Mouse (Mus musculus) heart, embryonic 11.5 days (tissue): ENCODE data around the gene Elovl3. TPM values are rescaled to one million over a fixed set of nuclear protein-coding genes. Genes with fewer than 3 reads are reported as not detected.

Source experiments
- ATAC-seq: fragments of 200-750 bp; cut with Nextera tagmentation; replicated peaks from 2 replicates; pipeline ENCODE4 v1.8.0; 2017; ENCODE audit warnings: moderate library complexity; ENCODE audit not compliant: insufficient number of reproducible peaks, low FRiP score, low TSS enrichment
- H3K27ac ChIP-seq: fragments of 300-500 bp; sonication (generic); 2 replicates; pipeline ENCODE4 v1.5.1; 2014; ENCODE audit warnings: mild to moderate bottlenecking, low read depth, low read length
- H3K27me3 ChIP-seq: fragments of 300-500 bp; sonication (generic); 2 replicates; pipeline ENCODE4 v1.6.1; 2014; ENCODE audit warnings: mild to moderate bottlenecking, low read length, mixed read lengths; ENCODE audit not compliant: control insufficient read depth, insufficient read depth
- H3K36me3 ChIP-seq: fragments of 300-500 bp; sonication (generic); 2 replicates; pipeline ENCODE4 v1.6.1; 2014; ENCODE audit warnings: mild to moderate bottlenecking, low read length, moderate library complexity, mixed read lengths; ENCODE audit not compliant: control insufficient read depth, insufficient read depth
- H3K4me1 ChIP-seq: fragments of 300-500 bp; sonication (generic); 2 replicates; pipeline ENCODE4 v1.6.1; 2014; ENCODE audit warnings: low read length; ENCODE audit not compliant: control insufficient read depth, insufficient read depth
- H3K4me2 ChIP-seq: fragments of 300-500 bp; sonication (generic); 2 replicates; pipeline ENCODE4 v1.6.1; 2014; ENCODE audit warnings: mild to moderate bottlenecking, moderate library complexity
- H3K4me3 ChIP-seq: fragments of 300-500 bp; sonication (generic); 2 replicates; pipeline ENCODE4 v1.5.1; 2014; ENCODE audit warnings: low read depth, low read length
- H3K9ac ChIP-seq: fragments of 300-500 bp; sonication (generic); 2 replicates; pipeline ENCODE4 v1.6.1; 2014; ENCODE audit warnings: mild to moderate bottlenecking, low read depth, low read length, moderate library complexity
- H3K9me3 ChIP-seq: fragments of 300-500 bp; sonication (generic); replicated peaks from 2 replicates; pipeline ENCODE4 v1.6.1; 2016; ENCODE audit warnings: low read length; ENCODE audit not compliant: control insufficient read depth
- WGBS: fragments of 180-500 bp; shearing (Covaris S2); extraction: QIAGEN DNeasy Blood & Tissue Kit; methylation state at CpG from one replicate; pipeline ENCODE4 v1.1.7; 2014; ENCODE audit not compliant: insufficient replicate concordance; 5-methylcytosine and 5-hydroxymethylcytosine counted together
- polyA plus RNA-seq: library from polyadenylated mRNA; unstranded; fragments of >200 nt; fragmentation: Nextera tagmentation; extraction: Ambion mirVana; gene quantifications from 2 replicates; pipeline ENCODE4 v1.2.1, GENCODE M21; 2014

Elovl3 gene
- polyA plus RNA-seq: not detected in 2 replicates

DNA sequence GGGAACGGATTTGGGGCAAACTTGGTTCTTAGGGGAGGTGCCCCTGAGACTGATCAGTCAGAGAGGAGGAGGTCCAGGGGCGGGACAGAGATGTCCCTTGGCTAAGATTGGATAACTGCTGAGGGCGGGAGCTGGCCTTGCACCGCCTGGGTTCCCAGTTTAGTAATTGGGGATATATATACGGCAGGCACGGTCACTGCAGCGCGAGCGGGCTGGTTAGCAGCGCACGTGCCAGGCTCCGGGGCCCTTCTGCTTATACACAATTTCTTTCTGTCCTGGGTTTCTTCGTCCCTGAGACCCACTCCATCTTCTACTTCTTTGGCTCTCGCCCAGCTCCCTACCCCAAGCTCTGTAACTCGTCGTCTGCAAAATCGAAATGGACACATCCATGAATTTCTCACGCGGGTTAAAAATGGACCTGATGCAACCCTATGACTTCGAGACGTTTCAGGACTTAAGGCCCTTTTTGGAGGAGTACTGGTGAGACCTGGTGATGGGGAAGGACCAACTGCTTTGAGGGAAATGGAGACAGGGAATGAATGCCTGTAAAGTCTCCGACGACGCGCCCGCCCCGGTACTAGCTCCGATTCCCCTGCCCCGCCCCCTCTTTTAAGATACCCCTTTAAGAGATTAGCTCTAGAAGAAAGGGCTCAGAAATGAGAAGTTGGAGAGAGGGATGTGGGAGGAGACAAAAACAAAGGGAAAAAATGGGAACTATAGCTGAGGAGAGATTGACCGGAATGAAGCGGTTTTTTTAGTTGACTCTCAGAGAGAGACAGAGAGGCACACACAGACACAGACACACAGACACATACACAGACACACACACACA, at the start of gene Elovl3:
Gene Elovl3 (plus strand): TSS at position 204 of the 832 bp plus-strand sequence.
- WGBS: 4% methylated on average over 31 of the region's 31 CpGs
- Histone ChIP-seq H3K4me2 (peak within 1 kb of the TSS; percentile 60), H3K4me3 (peak within 1 kb of the TSS; percentile 34), H3K9ac (0 out of 2 replicates have a peak within 1 kb of the TSS, but pooled peaks have one; percentile 3), H3K4me1 (peaks cover 10% of the 10 kb centered on the region), H3K27me3 (peaks cover 63% of the 10 kb centered on the region), H3K9me3 (no peaks in the 10 kb centered on the region), H3K36me3 (no peaks in the 10 kb centered on the region), H3K27ac (no peak within 1 kb of the TSS)
- no peak for ATAC-seq

DNA sequence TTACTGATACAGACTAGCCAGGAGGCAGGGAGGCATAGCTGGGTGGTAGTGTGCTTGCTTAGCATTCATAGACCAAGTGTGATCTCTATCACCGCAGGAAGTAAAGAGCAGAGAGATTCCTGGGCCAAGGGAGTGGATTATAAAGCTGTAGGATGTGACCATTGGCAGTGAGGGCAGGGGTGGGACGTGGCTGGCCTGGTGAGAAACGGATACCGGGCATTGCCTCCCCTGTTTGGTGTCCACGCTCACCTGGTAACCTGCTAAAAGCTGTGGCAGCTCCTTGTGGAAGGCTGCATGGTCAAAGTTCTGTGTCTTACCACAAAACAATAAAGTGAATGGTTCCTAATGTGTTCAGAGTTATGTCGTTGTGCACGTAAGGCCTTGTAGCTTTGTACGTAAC, 46.5 kb upstream of the Elovl3 start:
- Histone ChIP-seq H3K4me1 (peaks cover 7% of the 10 kb centered on the region; the same call in 1 of the 2 replicates), H3K9ac (no peak overlapping the region), H3K4me3 (no peak overlapping the region), H3K36me3 (peaks cover 46% of the 10 kb centered on the region), H3K27ac (no peak overlapping the region), H3K4me2 (no peak overlapping the region), H3K9me3 (no peaks in the 10 kb centered on the region), H3K27me3 (no peaks in the 10 kb centered on the region)
- 95% methylated on average over 8 of the region's 8 CpGs for WGBS
- no peak for ATAC-seq

DNA sequence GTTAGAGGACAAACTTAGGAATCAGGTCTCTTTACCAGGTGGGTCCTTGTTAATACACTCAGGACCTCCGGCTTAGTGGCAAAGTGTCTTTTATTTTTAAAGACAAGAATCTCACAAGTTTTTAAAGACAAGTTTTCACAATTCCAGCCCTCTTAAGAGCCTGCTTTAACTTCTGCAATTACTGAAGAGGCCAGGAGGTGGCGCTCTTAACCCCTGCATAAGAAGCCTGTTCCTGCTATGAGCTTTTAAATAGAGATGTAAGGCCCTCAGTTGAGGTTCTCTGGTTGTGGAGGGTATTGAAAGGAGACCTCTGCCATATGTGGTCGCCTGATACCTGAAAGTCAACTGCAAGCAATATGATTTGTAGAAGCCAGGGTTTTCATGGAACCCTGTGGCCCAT, 45.4 kb upstream of the Elovl3 start:
- H3K27me3 ChIP-seq: no peaks in the 10 kb centered on the region

DNA sequence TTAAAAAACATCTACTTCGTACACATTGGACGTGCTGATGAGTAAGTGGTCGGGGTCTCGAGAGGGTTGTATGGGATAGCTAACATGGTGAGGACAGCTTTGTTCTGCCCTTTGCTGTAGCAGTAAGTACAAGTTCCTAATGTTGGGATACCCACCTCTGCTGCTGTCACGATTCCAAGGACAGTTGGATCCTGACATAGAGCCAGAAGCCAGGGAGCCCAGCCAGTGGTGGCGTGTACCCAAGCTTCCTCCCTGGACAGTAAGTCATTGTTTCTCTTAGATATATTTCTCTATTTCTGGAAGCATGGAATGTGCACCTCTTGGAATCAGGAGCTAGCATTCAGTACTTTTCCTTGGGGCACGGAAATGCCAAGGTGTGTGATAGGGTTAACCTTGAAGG, 43.8 kb upstream of the Elovl3 start:
- Histone ChIP-seq H3K4me1 (peaks cover 7% of the 10 kb centered on the region; the same call in 1 of the 2 replicates), H3K4me2 (no peak overlapping the region), H3K9me3 (no peaks in the 10 kb centered on the region), H3K27me3 (no peaks in the 10 kb centered on the region), H3K27ac (no peak overlapping the region), H3K9ac (no peak overlapping the region), H3K36me3 (peaks cover 24% of the 10 kb centered on the region), H3K4me3 (no peak overlapping the region)
- ATAC-seq: no peak
- WGBS: 66% methylated on average over 7 of the region's 7 CpGs

More for the DNA sequence above, 45.4 kb upstream of the Elovl3 start:
- Histone ChIP-seq H3K36me3 (peaks cover 37% of the 10 kb centered on the region), H3K4me2 (no peak overlapping the region), H3K9ac (no peak overlapping the region), H3K9me3 (no peaks in the 10 kb centered on the region), H3K4me3 (no peak overlapping the region), H3K27ac (no peak overlapping the region), H3K4me1 (peaks cover 7% of the 10 kb centered on the region; the same call in 1 of the 2 replicates)
- WGBS: 45% methylated on average over 3 of the region's 3 CpGs
- no peak for ATAC-seq

DNA sequence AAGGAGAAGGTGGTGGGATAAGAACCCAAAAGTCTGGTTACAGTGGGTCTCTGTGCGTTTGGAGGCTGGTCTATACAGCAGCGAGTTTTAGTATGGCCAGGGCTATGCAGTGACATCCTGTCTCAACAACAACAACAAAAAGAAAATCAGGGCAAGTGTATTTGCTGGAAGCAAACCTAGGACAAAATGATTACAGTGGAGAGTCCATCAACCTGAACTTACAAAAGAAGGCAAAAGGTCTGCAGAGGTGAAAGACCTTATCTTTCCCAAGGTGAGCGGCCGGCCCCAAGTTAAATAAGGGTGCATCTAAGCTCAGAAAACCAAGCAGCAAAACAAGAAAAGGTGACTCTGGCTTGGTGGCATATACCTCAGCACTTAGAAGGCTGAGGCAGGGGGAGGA, 40.1 kb upstream of the Elovl3 start:
- 0 out of 2 replicates have a peak, but pooled peaks cover 2% of the 10 kb centered on the region for H3K9me3 ChIP-seq
- H3K4me3 ChIP-seq: no peak overlapping the region
- no peaks in the 10 kb centered on the region for H3K27me3 ChIP-seq
- no peak overlapping the region for H3K9ac ChIP-seq
- no peak overlapping the region for H3K27ac ChIP-seq
- ATAC-seq: no peak
- WGBS: 76% methylated on average over 4 of the region's 4 CpGs
- peaks cover 7% of the 10 kb centered on the region; the same call in 1 of the 2 replicates for H3K4me1 ChIP-seq
- H3K4me2 ChIP-seq: no peak overlapping the region
- no peaks in the 10 kb centered on the region for H3K36me3 ChIP-seq

DNA sequence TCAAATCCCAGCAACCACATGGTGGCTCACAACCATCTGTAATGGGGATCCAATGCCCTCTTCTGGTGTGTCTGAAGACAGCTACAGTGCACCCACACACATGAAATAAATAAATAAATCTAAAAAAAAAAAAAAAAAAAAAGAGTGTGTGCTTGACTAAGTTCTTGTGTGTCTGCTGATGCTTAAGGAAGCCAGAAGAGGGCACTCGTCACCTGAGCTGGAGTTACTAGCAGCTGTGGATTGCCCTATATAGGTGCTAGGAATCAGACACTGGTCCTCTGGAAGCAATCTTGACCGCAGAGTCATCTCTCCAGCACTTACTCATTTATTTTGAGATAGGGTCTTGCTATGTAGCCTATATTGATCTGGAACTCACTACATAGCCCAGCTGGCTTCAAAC, 37.6 kb upstream of the Elovl3 start:
- WGBS: 83% methylated on average over 2 of the region's 2 CpGs
- Histone ChIP-seq H3K9me3 (0 out of 2 replicates have a peak, but pooled peaks cover 2% of the 10 kb centered on the region), H3K27me3 (no peaks in the 10 kb centered on the region), H3K36me3 (no peaks in the 10 kb centered on the region), H3K9ac (no peak overlapping the region), H3K4me2 (no peak overlapping the region), H3K4me3 (no peak overlapping the region), H3K27ac (no peak overlapping the region), H3K4me1 (no peaks in the 10 kb centered on the region)
- no peak for ATAC-seq

DNA sequence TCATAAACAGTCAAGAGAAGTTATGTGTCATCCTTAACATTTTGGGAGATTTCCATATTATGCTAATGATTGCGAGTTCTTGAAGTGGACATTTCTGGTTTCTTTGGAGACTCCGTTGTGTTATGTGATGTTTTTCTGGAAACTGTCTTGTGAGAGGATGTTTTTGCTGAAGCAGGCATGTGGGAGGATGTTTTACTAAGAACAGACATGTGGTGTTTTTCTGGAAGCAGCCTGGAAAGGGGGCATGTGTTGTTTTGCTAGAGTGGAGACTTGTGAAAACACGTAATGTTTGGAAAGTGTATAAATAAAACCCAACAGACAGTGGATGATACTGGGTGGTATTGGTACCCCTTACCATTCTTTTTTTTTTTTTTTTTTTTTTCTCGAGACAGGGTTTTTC, 36.4 kb upstream of the Elovl3 start:
- H3K9ac ChIP-seq: no peak overlapping the region

DNA sequence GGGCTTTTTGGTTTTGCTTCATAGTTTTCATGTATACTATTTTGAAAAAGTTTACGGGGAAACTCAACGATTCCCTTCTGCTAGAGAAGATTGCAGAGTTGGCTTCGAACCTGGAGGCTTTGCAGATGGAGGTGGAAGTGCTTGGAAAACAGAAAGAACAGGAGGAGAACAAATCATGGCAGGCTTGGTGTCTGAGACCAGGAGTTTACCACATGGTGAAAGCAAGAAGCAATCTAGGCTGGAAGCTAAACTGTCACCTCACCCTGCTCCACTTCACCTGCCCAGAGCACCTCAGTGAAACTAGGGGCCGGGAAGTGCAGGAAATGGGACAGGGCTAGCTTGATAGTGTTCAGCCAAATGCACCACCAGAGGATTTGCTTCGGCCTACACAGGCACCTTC, 35.3 kb upstream of the Elovl3 start:
- Histone ChIP-seq H3K36me3 (no peaks in the 10 kb centered on the region), H3K27me3 (no peaks in the 10 kb centered on the region), H3K4me2 (no peak overlapping the region), H3K27ac (no peak overlapping the region), H3K4me1 (no peaks in the 10 kb centered on the region), H3K9ac (no peak overlapping the region), H3K4me3 (no peak overlapping the region), H3K9me3 (0 out of 2 replicates have a peak, but pooled peaks cover 2% of the 10 kb centered on the region)
- 78% methylated on average over 5 of the region's 5 CpGs for WGBS
- ATAC-seq: no peak

More for the DNA sequence above, 36.4 kb upstream of the Elovl3 start:
- H3K4me2 ChIP-seq: no peak overlapping the region
- 0 out of 2 replicates have a peak, but pooled peaks cover 2% of the 10 kb centered on the region for H3K9me3 ChIP-seq
- H3K4me1 ChIP-seq: no peaks in the 10 kb centered on the region
- H3K27me3 ChIP-seq: no peaks in the 10 kb centered on the region
- no peak overlapping the region for H3K4me3 ChIP-seq
- 87% methylated on average over 4 of the region's 4 CpGs for WGBS
- no peak for ATAC-seq
- no peaks in the 10 kb centered on the region for H3K36me3 ChIP-seq
- no peak overlapping the region for H3K27ac ChIP-seq
